Mouse (Mus musculus): ENCODE measurements at regions not wholly inside any gene's neighbourhood (a gene's known extent, or its start where the extent isn't known, plus 50 kb on each side); places are given as distances from the start of the nearest gene placed in this dataset.

DNA sequence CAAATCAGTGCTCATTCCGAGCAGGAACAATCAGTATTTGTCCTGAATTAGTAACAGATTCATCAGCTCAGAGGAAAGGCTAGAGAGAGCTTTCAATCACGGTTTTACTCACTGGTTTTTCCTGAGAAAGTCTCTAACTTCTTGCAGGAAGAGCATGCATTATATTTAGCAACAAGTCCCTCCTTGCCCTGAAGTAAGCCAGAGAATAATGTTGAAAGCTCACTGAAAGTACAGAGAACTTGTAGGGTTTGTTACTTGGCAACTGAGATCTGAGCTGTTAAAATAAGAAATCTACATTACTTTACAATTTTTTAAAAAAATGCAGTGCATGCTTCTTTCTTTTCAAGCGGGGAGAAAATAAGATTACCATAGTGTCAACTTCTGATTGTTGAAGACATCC is 209.7 kb upstream of the Marcks start:
- Histone ChIP-seq H3K4me2 (ENCODE audit: low read depth) (no peak overlapping the region), H3K27me3 (ENCODE audit: control insufficient read depth, insufficient read depth, insufficient read length) (no peaks in the 10 kb centered on the region), H3K36me3 (ENCODE audit: control insufficient read depth, insufficient read depth) (no peaks in the 10 kb centered on the region), H3K4me3 (no peak overlapping the region), H3K79me2 (ENCODE audit: control insufficient read depth, insufficient read depth) (no peaks in the 10 kb centered on the region), H3ac (ENCODE audit: control insufficient read depth, insufficient read length) (no peak overlapping the region)
- TF ChIP-seq SRF (IDR thresholded peaks at IDR 0.05; ENCODE audit: control insufficient read depth, insufficient read length, low read depth) (no peak), MYOG (IDR thresholded peaks at IDR 0.05; ENCODE audit: control insufficient read depth in 1 of 3, insufficient read depth in 1 of 3, insufficient read length in 2 of 3, low read depth in 2 of 3) (no peak), POLR2AphosphoS2 (IDR thresholded peaks at IDR 0.05; ENCODE audit: insufficient read length, low read depth) (no peak), MAX (IDR thresholded peaks at IDR 0.05; ENCODE audit: low read depth) (no peak), REST (IDR thresholded peaks at IDR 0.05; ENCODE audit: insufficient read depth, insufficient read length) (no peak), USF1 (IDR thresholded peaks at IDR 0.05; ENCODE audit: low read depth) (no peak), MYOD1 (IDR thresholded peaks at IDR 0.05; ENCODE audit: control insufficient read depth in 1 of 3, insufficient read length in 2 of 3, low read depth in 2 of 3) (no peak), CEBPB (IDR thresholded peaks at IDR 0.05; ENCODE audit: insufficient read depth, poor library complexity, severe bottlenecking) (no peak), TCF12 (IDR thresholded peaks at IDR 0.05; ENCODE audit: insufficient read depth, poor library complexity, severe bottlenecking) (no peak)

DNA sequence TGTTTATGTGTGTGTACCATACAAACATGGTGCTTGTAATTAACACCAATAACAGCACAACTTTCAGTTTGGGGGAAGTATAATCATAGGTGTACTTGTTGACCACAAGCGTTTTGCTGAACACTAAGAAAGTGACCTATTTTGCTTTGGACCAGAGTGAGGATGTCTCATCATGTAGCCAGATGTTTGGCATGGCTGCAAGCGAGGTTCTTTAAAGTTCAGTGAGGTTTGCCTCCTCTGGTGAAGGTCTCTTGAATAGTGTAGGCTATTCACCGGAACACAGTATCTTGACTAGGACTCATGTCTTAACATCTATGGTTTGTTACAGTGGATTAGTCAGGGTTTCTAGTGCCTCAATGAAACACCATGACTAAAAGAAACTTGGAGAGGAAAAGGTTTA is 208.9 kb upstream of the Marcks start:
- no peak overlapping the region for H3K4me3 ChIP-seq
- H3K4me2 ChIP-seq (ENCODE audit: low read depth) = no peak overlapping the region
- H3ac ChIP-seq (ENCODE audit: control insufficient read depth, insufficient read length) = no peak overlapping the region
- no peaks in the 10 kb centered on the region for H3K27me3 ChIP-seq (ENCODE audit: control insufficient read depth, insufficient read depth, insufficient read length)
- no peaks in the 10 kb centered on the region for H3K79me2 ChIP-seq (ENCODE audit: control insufficient read depth, insufficient read depth)
- H3K36me3 ChIP-seq (ENCODE audit: control insufficient read depth, insufficient read depth) = no peaks in the 10 kb centered on the region
- TF ChIP-seq USF1 (IDR thresholded peaks at IDR 0.05; ENCODE audit: low read depth) (no peak), MYOD1 (IDR thresholded peaks at IDR 0.05; ENCODE audit: control insufficient read depth in 1 of 3, insufficient read length in 2 of 3, low read depth in 2 of 3) (no peak), REST (IDR thresholded peaks at IDR 0.05; ENCODE audit: insufficient read depth, insufficient read length) (no peak), POLR2AphosphoS2 (IDR thresholded peaks at IDR 0.05; ENCODE audit: insufficient read length, low read depth) (no peak), MYOG (IDR thresholded peaks at IDR 0.05; ENCODE audit: control insufficient read depth in 1 of 3, insufficient read depth in 1 of 3, insufficient read length in 2 of 3, low read depth in 2 of 3) (no peak), TCF12 (IDR thresholded peaks at IDR 0.05; ENCODE audit: insufficient read depth, poor library complexity, severe bottlenecking) (no peak), MAX (IDR thresholded peaks at IDR 0.05; ENCODE audit: low read depth) (no peak), SRF (IDR thresholded peaks at IDR 0.05; ENCODE audit: control insufficient read depth, insufficient read length, low read depth) (no peak)

DNA sequence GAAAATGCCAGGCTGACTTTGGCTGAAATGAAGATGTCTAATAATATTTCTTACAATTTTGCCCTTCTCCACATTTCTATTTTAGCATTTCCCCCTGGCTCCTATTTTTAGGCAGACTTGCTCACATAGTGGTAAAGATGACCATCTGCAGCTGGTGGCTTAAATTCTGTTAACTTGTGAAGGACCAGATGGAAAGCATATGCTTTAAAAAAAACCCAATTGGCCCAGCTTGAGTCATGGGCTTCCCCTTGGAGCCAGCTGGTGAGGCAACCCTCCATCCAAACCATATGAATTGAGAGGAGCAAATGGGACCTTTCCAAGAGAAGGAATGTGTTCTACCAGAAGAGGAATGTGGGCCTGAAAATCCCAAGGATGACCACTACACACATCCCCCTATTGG is 204.0 kb upstream of the Marcks start:
- Histone ChIP-seq H3K27me3 (ENCODE audit: control insufficient read depth, insufficient read depth, insufficient read length) (no peaks in the 10 kb centered on the region), H3K4me2 (ENCODE audit: low read depth) (no peak overlapping the region), H3K36me3 (ENCODE audit: control insufficient read depth, insufficient read depth) (no peaks in the 10 kb centered on the region), H3K4me3 (no peak overlapping the region), H3K79me2 (ENCODE audit: control insufficient read depth, insufficient read depth) (no peaks in the 10 kb centered on the region), H3ac (ENCODE audit: control insufficient read depth, insufficient read length) (no peak overlapping the region)
- TF ChIP-seq TCF3 (IDR thresholded peaks at IDR 0.05; ENCODE audit: insufficient read length, low read depth) (no peak), MYOG (IDR thresholded peaks at IDR 0.05; ENCODE audit: control insufficient read depth in 1 of 3, insufficient read depth in 1 of 3, insufficient read length in 2 of 3, low read depth in 2 of 3) (peak in 1 of 3 experiments; percentile 49), MYOD1 (IDR thresholded peaks at IDR 0.05; ENCODE audit: control insufficient read depth in 1 of 3, insufficient read length in 2 of 3, low read depth in 2 of 3) (peak in 2 of 3 experiments; percentile 60 to 67), CEBPB (IDR thresholded peaks at IDR 0.05; ENCODE audit: insufficient read depth, poor library complexity, severe bottlenecking) (0 out of 2 replicates have a peak, but pooled peaks have one; percentile 43), POLR2AphosphoS2 (IDR thresholded peaks at IDR 0.05; ENCODE audit: insufficient read length, low read depth) (no peak), TCF12 (IDR thresholded peaks at IDR 0.05; ENCODE audit: insufficient read depth, poor library complexity, severe bottlenecking) (peak; percentile 78)

DNA sequence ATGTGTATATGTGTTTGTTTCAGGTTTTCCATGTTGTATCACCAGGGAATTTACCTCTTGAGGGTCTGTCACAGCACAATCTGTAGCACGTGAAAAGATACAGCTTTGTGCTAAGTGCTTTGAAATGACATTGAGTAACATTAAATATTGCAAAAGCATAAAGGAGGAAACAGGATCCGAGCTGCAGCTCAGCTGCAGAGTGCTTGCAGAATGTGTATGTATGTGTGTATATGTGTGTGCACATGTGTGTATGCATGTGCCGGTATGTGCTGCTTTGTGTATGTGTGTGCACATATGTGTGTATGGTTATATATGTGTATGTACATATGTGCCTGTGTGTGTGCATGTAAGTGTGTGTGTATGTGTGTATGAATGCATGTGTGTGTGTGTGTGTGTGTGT is 200.9 kb upstream of the Marcks start:
- Histone ChIP-seq H3ac (ENCODE audit: control insufficient read depth, insufficient read length) (no peak overlapping the region), H3K4me2 (ENCODE audit: low read depth) (no peak overlapping the region), H3K79me2 (ENCODE audit: control insufficient read depth, insufficient read depth) (no peaks in the 10 kb centered on the region), H3K4me3 (no peak overlapping the region), H3K27me3 (ENCODE audit: control insufficient read depth, insufficient read depth, insufficient read length) (no peaks in the 10 kb centered on the region), H3K36me3 (ENCODE audit: control insufficient read depth, insufficient read depth) (no peaks in the 10 kb centered on the region)
- TF ChIP-seq SRF (IDR thresholded peaks at IDR 0.05; ENCODE audit: control insufficient read depth, insufficient read length, low read depth) (no peak), CEBPB (IDR thresholded peaks at IDR 0.05; ENCODE audit: insufficient read depth, poor library complexity, severe bottlenecking) (no peak), MAX (IDR thresholded peaks at IDR 0.05; ENCODE audit: low read depth) (no peak)

DNA sequence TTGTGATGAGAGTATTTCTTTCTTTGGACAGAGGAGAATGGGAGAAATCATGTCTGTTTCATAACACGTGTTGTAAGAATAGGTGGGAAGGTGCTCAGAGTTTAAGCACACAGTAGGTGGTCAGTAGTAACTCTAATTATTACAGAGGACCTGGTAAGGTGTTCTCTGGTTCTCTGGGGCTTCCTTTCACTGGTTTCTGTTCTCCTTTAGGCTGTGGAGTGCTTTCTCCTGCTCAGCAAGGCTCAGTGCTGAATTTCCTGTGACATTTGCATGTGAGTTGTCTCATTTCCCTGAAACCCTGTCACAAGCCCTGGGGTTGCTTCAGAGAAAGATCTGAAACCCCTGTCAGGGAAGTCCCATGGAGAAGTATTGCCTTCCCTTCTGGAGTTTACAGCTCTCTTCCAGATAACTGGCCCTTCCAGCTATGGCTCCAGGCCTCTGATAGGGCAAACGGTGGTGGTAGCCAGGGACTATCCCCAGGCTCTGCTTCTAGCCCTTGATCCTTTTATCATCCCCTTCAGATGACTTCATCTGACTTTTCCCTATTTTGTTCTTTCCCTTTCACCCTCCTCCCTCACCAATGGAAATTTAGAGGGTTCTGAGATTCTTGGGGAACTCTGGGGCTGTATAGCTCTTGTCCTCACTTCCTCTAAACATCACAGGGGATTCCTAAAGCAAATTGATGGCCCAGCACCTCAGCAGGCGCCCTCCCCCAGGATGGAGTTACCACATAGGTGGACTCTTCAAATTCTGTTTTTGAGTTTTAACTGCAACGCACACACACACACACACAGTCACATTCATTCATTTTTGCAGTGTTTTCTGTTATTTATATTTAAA is 199.6 kb upstream of the Marcks start:
- H3K4me2 ChIP-seq (ENCODE audit: low read depth) = no peak overlapping the region
- no peaks in the 10 kb centered on the region for H3K79me2 ChIP-seq (ENCODE audit: control insufficient read depth, insufficient read depth)
- no peaks in the 10 kb centered on the region for H3K36me3 ChIP-seq (ENCODE audit: control insufficient read depth, insufficient read depth)
- H3ac ChIP-seq (ENCODE audit: control insufficient read depth, insufficient read length) = no peak overlapping the region
- H3K27me3 ChIP-seq (ENCODE audit: control insufficient read depth, insufficient read depth, insufficient read length) = no peaks in the 10 kb centered on the region
- H3K4me3 ChIP-seq = no peak overlapping the region
- no peak for TF ChIP-seq POLR2A (IDR thresholded peaks at IDR 0.05; ENCODE audit: insufficient read length, low read depth)
- no peak for TF ChIP-seq MYOG (IDR thresholded peaks at IDR 0.05; ENCODE audit: control insufficient read depth in 1 of 3, insufficient read depth in 1 of 3, insufficient read length in 2 of 3, low read depth in 2 of 3)
- no peak for TF ChIP-seq TCF3 (IDR thresholded peaks at IDR 0.05; ENCODE audit: insufficient read length, low read depth)
- TF ChIP-seq E2F4 (IDR thresholded peaks at IDR 0.05; ENCODE audit: insufficient read depth) = no peak
- TF ChIP-seq CEBPB (IDR thresholded peaks at IDR 0.05; ENCODE audit: insufficient read depth, poor library complexity, severe bottlenecking) = no peak
- no peak for TF ChIP-seq USF1 (IDR thresholded peaks at IDR 0.05; ENCODE audit: low read depth)

Data from myocyte (in vitro differentiated cells).